Mouse (Mus musculus) CH12.LX (cell line): Measurements from ENCODE around the gene Ldhal6b. TPM values are rescaled to one million over a fixed set of nuclear protein-coding genes. Genes with fewer than 3 reads are reported as not detected.

Experiments used
- DNase-seq: peaks from one replicate; pipeline ENCODE4 v3.0.0-alpha.2; 2013; ENCODE audit errors: extremely low read depth
- H3K27ac ChIP-seq: 2 replicates; pipeline ENCODE4 v1.5.1; 2012; ENCODE audit warnings: low read depth, mild to moderate bottlenecking, control low read depth, moderate library complexity; ENCODE audit not compliant: insufficient read depth
- H3K27me3 ChIP-seq: replicated peaks from 2 replicates; pipeline ENCODE3; 2012; ENCODE audit warnings: inconsistent platforms
- H3K36me3 ChIP-seq, 2 experiments: replicated peaks in 1 of 2; 2 replicates each; pipeline versions ENCODE3 to v1.6.1; 2012; ENCODE audit warnings: inconsistent platforms in 1 of 2, low read length in 1 of 2, mild to moderate bottlenecking in 1 of 2, mixed read lengths in 1 of 2, moderate library complexity in 1 of 2; ENCODE audit not compliant: control insufficient read depth in 1 of 2, insufficient read depth in 1 of 2
- H3K4me1 ChIP-seq, 2 experiments: 2 replicates each; pipeline ENCODE4 v1.6.1; 2012; ENCODE audit warnings: inconsistent platforms in 1 of 2, moderate library complexity in 1 of 2; ENCODE audit not compliant: insufficient read depth in 2 of 2, control insufficient read depth in 1 of 2
- H3K4me2 ChIP-seq: 2 replicates; pipeline ENCODE4 v1.6.1; 2012; ENCODE audit warnings: low read depth, mild to moderate bottlenecking, control low read depth; ENCODE audit not compliant: poor library complexity, insufficient read depth, severe bottlenecking
- H3K4me3 ChIP-seq, 3 experiments: fragments of 150-350 bp in 1 of 3; sonication (generic) in 1 of 3; replicated peaks in 1 of 3; 2 replicates each; pipeline versions ENCODE3 to v1.5.1; 2011 to 2012; ENCODE audit warnings: low read depth in 2 of 3, low read length in 2 of 3, mild to moderate bottlenecking in 2 of 3, moderate library complexity in 2 of 3, control low read depth in 1 of 3, improper control_type of control experiment in 1 of 3, inconsistent platforms in 1 of 3, mixed read lengths in 1 of 3; ENCODE audit not compliant: poor library complexity in 1 of 3
- H3K79me2 ChIP-seq: replicated peaks from 2 replicates; pipeline ENCODE4 v1.6.1; 2012; ENCODE audit warnings: mild to moderate bottlenecking, moderate library complexity; ENCODE audit not compliant: control insufficient read depth, poor library complexity, insufficient read depth, severe bottlenecking; ENCODE audit errors: extremely low read depth
- H3K9ac ChIP-seq: 2 replicates; pipeline ENCODE4 v1.6.1; 2012; ENCODE audit warnings: low read depth, mild to moderate bottlenecking, control low read depth, moderate library complexity; ENCODE audit not compliant: insufficient read depth
- H3K9me3 ChIP-seq: replicated peaks from 2 replicates; pipeline ENCODE3; 2012; ENCODE audit warnings: low read length, inconsistent platforms, mixed read lengths
- CHD2 ChIP-seq: IDR thresholded peaks from 2 replicates; pipeline ENCODE4 v1.6.1; 2011; ENCODE audit warnings: low read length, improper control_type of control experiment
- CTCF ChIP-seq, 2 experiments: IDR thresholded peaks in 1 of 2; conservative IDR thresholded peaks in 1 of 2; 2 replicates each; pipeline ENCODE4 v1.5.1; 2011 to 2012; ENCODE audit warnings: low read depth in 2 of 2, low read length in 2 of 2, improper control_type of control experiment in 1 of 2, inconsistent platforms in 1 of 2, mild to moderate bottlenecking in 1 of 2, moderate library complexity in 1 of 2
- ELF1 ChIP-seq: IDR thresholded peaks from 2 replicates; pipeline ENCODE4 v1.6.1; 2014; ENCODE audit warnings: low read depth, mild to moderate bottlenecking, inconsistent platforms, low read length, improper control_type of control experiment
- ETS1 ChIP-seq: conservative IDR thresholded peaks from 2 replicates; pipeline ENCODE4 v1.6.1; 2012; ENCODE audit warnings: low read depth, mild to moderate bottlenecking, inconsistent platforms, low read length, improper control_type of control experiment, moderate library complexity
- IRF4 ChIP-seq: IDR thresholded peaks from 2 replicates; pipeline ENCODE4 v1.6.1; 2014; ENCODE audit warnings: low read depth, mild to moderate bottlenecking, inconsistent platforms, low read length, improper control_type of control experiment
- JUN ChIP-seq: IDR thresholded peaks from 2 replicates; pipeline ENCODE4 v1.6.1; 2011; ENCODE audit warnings: low read depth, mild to moderate bottlenecking, low read length, improper control_type of control experiment, moderate library complexity; ENCODE audit not compliant: insufficient read depth
- KAT2A ChIP-seq: IDR thresholded peaks from 2 replicates; pipeline ENCODE4 v1.6.1; 2012; ENCODE audit warnings: low read length, improper control_type of control experiment, inconsistent platforms; ENCODE audit not compliant: insufficient replicate concordance
- MAFK ChIP-seq: IDR thresholded peaks from 2 replicates; pipeline ENCODE4 v1.6.1; 2011; ENCODE audit warnings: low read length, improper control_type of control experiment; ENCODE audit not compliant: insufficient replicate concordance
- MAX ChIP-seq: IDR thresholded peaks from 2 replicates; pipeline ENCODE4 v1.6.1; 2011; ENCODE audit warnings: low read length, improper control_type of control experiment
- MAZ ChIP-seq: IDR thresholded peaks from 2 replicates; pipeline ENCODE4 v1.6.1; 2012; ENCODE audit warnings: low read depth, mild to moderate bottlenecking, inconsistent platforms, low read length, improper control_type of control experiment, moderate library complexity
- MEF2A ChIP-seq: IDR thresholded peaks from 2 replicates; pipeline ENCODE4 v1.6.1; 2014; ENCODE audit warnings: low read depth, mild to moderate bottlenecking, inconsistent platforms, low read length, improper control_type of control experiment, borderline replicate concordance
- MXI1 ChIP-seq: IDR thresholded peaks from 2 replicates; pipeline ENCODE4 v1.6.1; 2011; ENCODE audit warnings: mild to moderate bottlenecking, low read depth, low read length, improper control_type of control experiment
- MYC ChIP-seq: IDR thresholded peaks from 2 replicates; pipeline ENCODE4 v1.6.1; 2011; ENCODE audit warnings: low read depth, mild to moderate bottlenecking, improper control_type of control experiment, low read length
- NELFE ChIP-seq: IDR thresholded peaks from 2 replicates; pipeline ENCODE4 v1.6.1; 2011; ENCODE audit warnings: low read depth, low read length, improper control_type of control experiment
- NRF1 ChIP-seq: IDR thresholded peaks from 2 replicates; pipeline ENCODE4 v1.6.1; 2014; ENCODE audit warnings: low read depth, mild to moderate bottlenecking, inconsistent platforms, low read length, improper control_type of control experiment, moderate library complexity
- POLR2A ChIP-seq: IDR thresholded peaks from 2 replicates; pipeline ENCODE4 v1.6.1; 2011; ENCODE audit warnings: low read depth, mild to moderate bottlenecking, improper control_type of control experiment, low read length
- RAD21 ChIP-seq: IDR thresholded peaks from 2 replicates; pipeline ENCODE4 v1.6.1; 2011; ENCODE audit warnings: low read depth, mild to moderate bottlenecking, low read length, improper control_type of control experiment, moderate library complexity
- SMC3 ChIP-seq: IDR thresholded peaks from 2 replicates; pipeline ENCODE4 v1.6.1; 2011; ENCODE audit warnings: low read depth, low read length, improper control_type of control experiment
- TBP ChIP-seq: conservative IDR thresholded peaks from 2 replicates; pipeline ENCODE4 v1.6.1; 2011; ENCODE audit warnings: low read depth, low read length, improper control_type of control experiment
- TCF12 ChIP-seq: IDR thresholded peaks from 2 replicates; pipeline ENCODE4 v1.6.1; 2014; ENCODE audit warnings: low read depth, mild to moderate bottlenecking, inconsistent platforms, low read length, improper control_type of control experiment
- UBTF ChIP-seq: IDR thresholded peaks from 2 replicates; pipeline ENCODE4 v1.6.1; 2012; ENCODE audit warnings: low read depth, mild to moderate bottlenecking, inconsistent platforms, low read length, improper control_type of control experiment, moderate library complexity
- ZC3H11A ChIP-seq: IDR thresholded peaks from 2 replicates; pipeline ENCODE4 v1.6.1; 2012; ENCODE audit warnings: low read depth, mild to moderate bottlenecking, inconsistent platforms, low read length, improper control_type of control experiment
- dilution Hi-C: fragments of 300-500 bp; cut with MboI; formaldehyde crosslinking; loops from 2 replicates; pipeline ENCODE4 v1.14.3; 2020; ENCODE audit warnings: low sequenced_read_pairs; ENCODE audit not compliant: extremely low pct_unique_long_range_greater_than_20kb, extremely low pct_ligation_motif_present
- in situ Hi-C: fragments of 300-500 bp; cut with MboI; formaldehyde crosslinking; loops from 3 replicates; pipeline ENCODE4 v1.14.3; 2019; ENCODE audit warnings: low sequenced_read_pairs, low pct_ligation_motif_present, low pct_unique_long_range_greater_than_20kb, mixed read lengths
- polyA plus RNA-seq: library from polyadenylated mRNA; unstranded; fragments of >175 nt; gene quantifications from 2 replicates; pipeline ENCODE4 v1.2.1, GENCODE M21; 2012; ENCODE audit warnings: low read depth; ENCODE audit not compliant: insufficient read length
- total RNA-seq, 2 experiments: library from RNA; depleted of rRNA; stranded (reverse); fragments of 300-350 nt in 1 of 2; fragments of >200 nt in 1 of 2; gene quantifications; 2 replicates each; pipeline ENCODE4 v1.2.3; 2012 to 2014

The Ldhal6b gene
- total and polyA plus RNA-seq, 3 experiments, result 0.15 to 0.25 TPM; not detected in 1

- TF ChIP-seq NELFE, result peak; percentile 42; the same call in 1 of the 2 replicates
- TF ChIP-seq KAT2A, result no peak
- TF ChIP-seq SMC3, result peak; percentile 69
- peak; percentile 57 for TF ChIP-seq RAD21
- no peak for TF ChIP-seq UBTF
- TF ChIP-seq MEF2A, result peak; percentile 46; the same call in 1 of the 2 replicates
- peak; percentile 50; the same call in 1 of the 2 replicates for TF ChIP-seq IRF4
- TF ChIP-seq NRF1, result no peak
- TF ChIP-seq CTCF (conservative IDR thresholded peaks at IDR 0.05 in 1 of 2, IDR thresholded peaks at IDR 0.05 in 1 of 2; ENCODE audit: low read depth in 2 of 2, low read length in 2 of 2), result peak; percentile 57 to 97
- no peak for TF ChIP-seq ETS1
- 0 out of 2 replicates have a peak, but pooled peaks have one; percentile 23 for TF ChIP-seq POLR2A
- TF ChIP-seq MAZ, result peak; percentile 93
- TF ChIP-seq MXI1, result no peak
- no peak for TF ChIP-seq TBP
- no peak for TF ChIP-seq MAFK
- peak; percentile 29; the same call in 1 of the 2 replicates for TF ChIP-seq TCF12
- Histone ChIP-seq H3K27ac (no peak overlapping the region), H3K9ac (peak overlapping the region; percentile 27; the same call in 1 of the 2 replicates), H3K79me2 (no peaks in the 10 kb centered on the region), H3K4me1 (peaks cover under 1 to 12% of the 10 kb centered on the region in 2 experiments; a peak in 2 of 4 replicates), H3K4me3 (no peak overlapping the region), H3K36me3 (no peaks in the 10 kb centered on the region), H3K4me2 (peak overlapping the region; percentile 64), H3K9me3 (peaks cover 4% of the 10 kb centered on the region), H3K27me3 (no peaks in the 10 kb centered on the region)
- DNase-seq, result peak; percentile 81
- dilution Hi-C loops (no loop called here), in situ Hi-C loops (no loop called here)
Measured at GRCm38 (mm10) chr17:5402624-5403023, 15.9 kb downstream of the Ldhal6b start.

GRCm38 (mm10) chr17:5402069-5402468 lies 16.5 kb downstream of the Ldhal6b start:
- H3K27me3 ChIP-seq, result no peaks in the 10 kb centered on the region
- no peaks in the 10 kb centered on the region for H3K36me3 ChIP-seq
- H3K4me2 ChIP-seq, result peak overlapping the region; percentile 64; the same call in 1 of the 2 replicates
- no peak overlapping the region for H3K4me3 ChIP-seq
- peaks cover 4% of the 10 kb centered on the region for H3K9me3 ChIP-seq
- DNase-seq, result peak; percentile 67
- no peaks in the 10 kb centered on the region for H3K79me2 ChIP-seq
- in situ Hi-C loops, result no loop called here
- no peak overlapping the region for H3K27ac ChIP-seq
- H3K4me1 ChIP-seq, result peaks cover 2 to 16% of the 10 kb centered on the region in 2 experiments; a peak in 3 of 4 replicates
- TF ChIP-seq SMC3 (peak; percentile 46), ELF1 (0 out of 2 replicates have a peak, but pooled peaks have one; percentile 17), CTCF (conservative IDR thresholded peaks at IDR 0.05 in 1 of 2, IDR thresholded peaks at IDR 0.05 in 1 of 2; ENCODE audit: low read depth in 2 of 2, low read length in 2 of 2) (peak in 1 of 2 experiments; percentile 82; a peak in 3 of 4 replicates), MYC (no peak), MAX (0 out of 2 replicates have a peak, but pooled peaks have one; percentile 11), JUN (no peak), RAD21 (peak; percentile 16), CHD2 (no peak), IRF4 (no peak), ZC3H11A (no peak)
- H3K9ac ChIP-seq, result peak overlapping the region; percentile 27; the same call in 1 of the 2 replicates
- dilution Hi-C loops, result no loop called here
